Mouse (Mus musculus): ENCODE data around the gene Olfr279.

GRCm38 (mm10) chr15:98448521-98448920, 43.7 kb upstream of the Olfr279 start:
- no peak for TF ChIP-seq TAL1 (IDR thresholded peaks at IDR 0.05; ENCODE audit: low read length)
- no peak for TF ChIP-seq GATA1 (IDR thresholded peaks at IDR 0.05; ENCODE audit: low read length)
